Mouse (Mus musculus) adrenal gland, postnatal 14 days (tissue): ENCODE results near the gene Pld5. TPM values are rescaled to one million over a fixed set of nuclear protein-coding genes. Genes with fewer than 3 reads are reported as not detected.

Experiments used
- DNase-seq: peaks from one replicate; pipeline ENCODE4 v3.0.0; 2021; ENCODE audit warnings: mixed read lengths
- total RNA-seq: library from RNA; stranded (reverse); gene quantifications from 2 replicates; pipeline ENCODE4 v1.2.3, GENCODE M21; 2021

Pld5 gene
- total RNA-seq, 1 experiment from 2014 or later, result 0.52 TPM

GRCm38 (mm10) chr1:175946718-175947315, 328.3 kb downstream of the Pld5 start:
- DNase-seq, result no peak

GRCm38 (mm10) chr1:175943168-175943567, 331.9 kb downstream of the Pld5 start:
- no peak for DNase-seq

- no peak for DNase-seq
Measured at GRCm38 (mm10) chr1:175938731-175939130, 336.4 kb downstream of the Pld5 start.

- DNase-seq, result peak; percentile 66
Measured at GRCm38 (mm10) chr1:175936282-175936737, 338.8 kb downstream of the Pld5 start.

- DNase-seq, result no peak
Measured at GRCm38 (mm10) chr1:175931391-175931790, 343.7 kb downstream of the Pld5 start.

DNA sequence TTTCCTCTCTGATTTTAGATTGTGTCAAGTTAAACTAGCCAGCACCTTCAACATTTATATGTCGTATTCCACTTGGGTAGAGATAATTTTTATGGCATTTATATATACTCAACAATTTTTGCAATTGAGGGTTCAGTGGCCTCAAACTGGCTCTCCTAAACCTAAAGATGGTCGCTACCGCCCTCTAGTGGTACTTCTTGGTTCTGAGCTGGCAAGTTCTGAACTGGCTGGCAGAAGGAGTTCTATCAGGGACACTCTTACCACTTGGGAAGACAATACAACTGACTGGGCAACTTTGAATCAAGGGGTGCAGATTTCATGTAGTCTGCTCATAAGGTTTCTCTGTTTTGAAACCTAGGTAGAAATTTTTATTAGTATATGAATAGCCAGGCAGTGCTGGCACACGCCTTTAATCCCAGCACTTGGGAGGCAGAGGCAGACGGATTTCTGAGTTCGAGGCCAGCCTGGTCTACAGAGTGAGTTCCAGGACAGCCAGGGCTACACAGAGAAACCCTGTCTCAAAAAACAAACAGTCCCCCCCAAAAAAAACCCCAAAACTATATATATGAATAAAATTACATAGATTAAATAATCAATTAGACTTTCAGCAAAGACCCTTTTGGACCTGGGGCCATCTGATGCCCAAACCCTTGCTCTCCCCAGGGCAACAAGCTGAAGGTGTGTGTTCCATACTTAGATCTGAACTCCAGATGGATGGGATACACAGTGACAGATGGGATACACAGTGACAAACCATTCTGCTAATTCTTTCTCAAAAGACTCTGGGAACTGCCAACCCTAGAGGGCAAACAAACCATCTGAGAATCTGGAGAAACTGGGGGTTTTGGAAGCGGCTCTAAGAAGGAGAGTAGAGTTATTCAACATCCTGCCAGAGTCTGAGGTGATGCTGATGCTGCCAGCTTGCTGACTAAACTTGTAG, 351.0 kb downstream of the Pld5 start:
- peak; percentile 84 for DNase-seq

GRCm38 (mm10) chr1:175921091-175921490, 354.0 kb downstream of the Pld5 start:
- DNase-seq, result no peak

DNA sequence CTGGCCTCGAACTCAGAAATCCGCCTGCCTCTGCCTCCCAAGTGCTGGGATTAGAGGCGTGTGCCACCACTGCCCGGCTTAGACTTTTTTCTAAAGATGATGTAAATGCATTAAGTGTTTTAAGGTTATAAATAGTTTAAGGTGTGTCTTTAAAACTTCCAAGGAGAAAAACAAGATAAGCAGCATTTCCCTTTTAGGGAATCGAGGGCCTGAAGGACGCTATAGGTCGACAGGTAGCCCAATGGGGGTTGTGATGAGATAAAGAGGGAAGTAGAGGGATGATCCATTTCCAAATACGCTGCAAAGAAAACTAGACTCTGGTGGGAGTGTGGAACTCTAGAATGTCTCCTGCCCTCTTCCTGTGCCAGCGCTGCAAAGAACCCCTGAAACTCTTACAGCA, 355.1 kb downstream of the Pld5 start, which contains the start of gene Gm38100:
Gm38100 (plus strand) TSS at position 301 of the 400 bp plus-strand sequence.
- DNase-seq, result no peak

- DNase-seq, result no peak
Measured at GRCm38 (mm10) chr1:175913728-175914303, 361.3 kb downstream of the Pld5 start.
